Mouse (Mus musculus) limb, embryonic 13.5 days (tissue): ENCODE results near the gene Mzf1. TPM values are rescaled to one million over a fixed set of nuclear protein-coding genes. Genes with fewer than 3 reads are reported as not detected.

Experiments used
- ATAC-seq: fragments of 200-750 bp; cut with Nextera tagmentation; 2 replicates; pipeline ENCODE4 v1.8.0; 2017; ENCODE audit warnings: low read depth, moderate number of reproducible peaks, moderate TSS enrichment; ENCODE audit not compliant: low FRiP score
- H3K27ac ChIP-seq: fragments of 300-500 bp; sonication (generic); 2 replicates; pipeline ENCODE4 v1.5.1; 2015; ENCODE audit warnings: inconsistent platforms, mild to moderate bottlenecking, moderate library complexity
- H3K27me3 ChIP-seq: fragments of 300-500 bp; sonication (generic); 2 replicates; pipeline ENCODE4 v1.6.1; 2015; ENCODE audit warnings: mild to moderate bottlenecking, inconsistent platforms
- H3K36me3 ChIP-seq: fragments of 300-500 bp; sonication (generic); 2 replicates; pipeline ENCODE4 v1.6.1; 2015; ENCODE audit warnings: inconsistent platforms, mild to moderate bottlenecking, moderate library complexity
- H3K4me1 ChIP-seq: fragments of 300-500 bp; sonication (generic); 2 replicates; pipeline ENCODE4 v1.6.1; 2015; ENCODE audit warnings: inconsistent platforms
- H3K4me2 ChIP-seq: fragments of 300-500 bp; sonication (generic); replicated peaks from 2 replicates; pipeline ENCODE4 v1.6.1; 2015; ENCODE audit warnings: inconsistent platforms, mild to moderate bottlenecking, moderate library complexity
- H3K4me3 ChIP-seq: fragments of 300-500 bp; sonication (generic); 2 replicates; pipeline ENCODE4 v1.5.1; 2015; ENCODE audit warnings: moderate library complexity, mild to moderate bottlenecking, inconsistent platforms
- H3K9ac ChIP-seq: fragments of 300-500 bp; sonication (generic); 2 replicates; pipeline ENCODE4 v1.6.1; 2015; ENCODE audit warnings: mild to moderate bottlenecking, inconsistent platforms
- H3K9me3 ChIP-seq: fragments of 300-500 bp; sonication (generic); 2 replicates; pipeline ENCODE4 v1.6.1; 2016; ENCODE audit warnings: inconsistent platforms
- WGBS: fragments of 180-500 bp; shearing (Covaris S2); methylation state at CpG from one replicate; pipeline ENCODE4 v1.1.7; 2015; 5-methylcytosine and 5-hydroxymethylcytosine counted together
- polyA plus RNA-seq: library from polyadenylated mRNA; unstranded; fragments of >200 nt; fragmentation: Nextera tagmentation; extraction: Ambion mirVana; gene quantifications from 2 replicates; pipeline ENCODE4 v1.2.1, GENCODE M21; 2015

The Mzf1 gene
- polyA plus RNA-seq, 1 experiment from 2014 or later, result 3.8 TPM

- Histone ChIP-seq H3K9me3 (no peaks in the 10 kb centered on the region), H3K4me2 (no peak overlapping the region), H3K4me1 (peaks cover 10% of the 10 kb centered on the region), H3K36me3 (no peaks in the 10 kb centered on the region), H3K27me3 (no peaks in the 10 kb centered on the region), H3K4me3 (no peak overlapping the region), H3K9ac (no peak overlapping the region), H3K27ac (no peak overlapping the region)
- WGBS, result 63% methylated on average over 4 of the region's 4 CpGs
- no peak for ATAC-seq
These were observed 40.9 kb downstream of the Mzf1 start for GRCm38 (mm10) chr7:13013671-13014070.

- Histone ChIP-seq H3K4me2 (peak within 1 kb of the TSS; percentile 84), H3K4me3 (peak within 1 kb of the TSS; percentile 67), H3K4me1 (peaks cover 35% of the 10 kb centered on the region), H3K27ac (peak within 1 kb of the TSS; percentile 97), H3K9ac (peak within 1 kb of the TSS; percentile 91), H3K9me3 (no peaks in the 10 kb centered on the region), H3K27me3 (peaks cover 10% of the 10 kb centered on the region), H3K36me3 (peaks cover 26% of the 10 kb centered on the region)
- 16% methylated on average over 26 of the region's 26 CpGs for WGBS
- ATAC-seq, result no peak
These were observed 44.3 kb downstream of the Mzf1 start, which contains the start of gene Zbtb45 for GRCm38 (mm10) chr7:13010005-13010908. Gene Zbtb45 (minus strand): TSS chr7:13010034.

GRCm38 (mm10) chr7:13009143-13010004 is 45.2 kb downstream of the Mzf1 start:
- Histone ChIP-seq H3K4me1 (peaks cover 35% of the 10 kb centered on the region), H3K4me3 (peak overlapping the region; percentile 67), H3K9me3 (no peaks in the 10 kb centered on the region), H3K36me3 (peaks cover 33% of the 10 kb centered on the region), H3K27me3 (peaks cover 10% of the 10 kb centered on the region), H3K4me2 (peak overlapping the region; percentile 84), H3K27ac (peak overlapping the region; percentile 97), H3K9ac (peak overlapping the region; percentile 91)
- peak; percentile 90 for ATAC-seq
- WGBS, result under 1% methylated on average over 42 of the region's 42 CpGs

GRCm38 (mm10) chr7:13007341-13008092 is 47.0 kb downstream of the Mzf1 start:
- Histone ChIP-seq H3K9me3 (no peaks in the 10 kb centered on the region), H3K4me2 (peak overlapping the region; percentile 45), H3K4me1 (peaks cover 35% of the 10 kb centered on the region), H3K36me3 (peaks cover 41% of the 10 kb centered on the region), H3K27me3 (peaks cover 10% of the 10 kb centered on the region), H3K27ac (no peak overlapping the region), H3K4me3 (peak overlapping the region; percentile 21), H3K9ac (peak overlapping the region; percentile 91)
- no peak for ATAC-seq
- WGBS, result 39% methylated on average over 57 of the region's 57 CpGs

- peak overlapping the region; percentile 21; the same call in 1 of the 2 replicates for H3K4me3 ChIP-seq
- no peak overlapping the region for H3K27ac ChIP-seq
- peaks cover 35% of the 10 kb centered on the region for H3K4me1 ChIP-seq
- peaks cover 41% of the 10 kb centered on the region for H3K36me3 ChIP-seq
- no peak for ATAC-seq
- peak overlapping the region; percentile 45; the same call in 1 of the 2 replicates for H3K4me2 ChIP-seq
- H3K27me3 ChIP-seq, result peaks cover 10% of the 10 kb centered on the region
- H3K9ac ChIP-seq, result 0 out of 2 replicates have a peak overlapping the region, but pooled peaks have one; percentile 91
- no peaks in the 10 kb centered on the region for H3K9me3 ChIP-seq
- 78% methylated on average over 10 of the region's 10 CpGs for WGBS
These were observed 48.0 kb downstream of the Mzf1 start for GRCm38 (mm10) chr7:13006531-13006930.

GRCm38 (mm10) chr7:13006011-13006410 is 48.6 kb downstream of the Mzf1 start:
- WGBS, result 85% methylated on average over 17 of the region's 17 CpGs
- Histone ChIP-seq H3K9me3 (no peaks in the 10 kb centered on the region), H3K27me3 (peaks cover 10% of the 10 kb centered on the region), H3K36me3 (peaks cover 41% of the 10 kb centered on the region), H3K9ac (0 out of 2 replicates have a peak overlapping the region, but pooled peaks have one; percentile 32), H3K27ac (no peak overlapping the region), H3K4me2 (no peak overlapping the region), H3K4me1 (peaks cover 35% of the 10 kb centered on the region), H3K4me3 (no peak overlapping the region)
- no peak for ATAC-seq

- 75% methylated on average over 5 of the region's 5 CpGs for WGBS
- Histone ChIP-seq H3K27ac (no peak overlapping the region), H3K9me3 (no peaks in the 10 kb centered on the region), H3K27me3 (peaks cover 10% of the 10 kb centered on the region), H3K4me2 (no peak overlapping the region), H3K4me1 (peaks cover 22% of the 10 kb centered on the region), H3K4me3 (no peak overlapping the region), H3K9ac (no peak overlapping the region), H3K36me3 (peaks cover 41% of the 10 kb centered on the region)
- ATAC-seq, result no peak
These were observed 51.2 kb downstream of the Mzf1 start for GRCm38 (mm10) chr7:13003380-13003779.

GRCm38 (mm10) chr7:13001584-13001983 is 53.0 kb downstream of the Mzf1 start:
- Histone ChIP-seq H3K27ac (no peak overlapping the region), H3K4me1 (peaks cover 5% of the 10 kb centered on the region; the same call in 1 of the 2 replicates), H3K4me3 (no peak overlapping the region), H3K27me3 (no peaks in the 10 kb centered on the region), H3K9ac (no peak overlapping the region), H3K36me3 (peaks cover 27% of the 10 kb centered on the region), H3K9me3 (no peaks in the 10 kb centered on the region), H3K4me2 (no peak overlapping the region)
- 65% methylated on average over 1 of the region's 1 CpGs for WGBS
- no peak for ATAC-seq

- no peak within 1 kb of the TSS for H3K27ac ChIP-seq
- H3K4me1 ChIP-seq, result no peaks in the 10 kb centered on the region
- no peak within 1 kb of the TSS for H3K9ac ChIP-seq
- WGBS, result 78% methylated on average over 3 of the region's 3 CpGs
- no peak for ATAC-seq
- H3K9me3 ChIP-seq, result no peaks in the 10 kb centered on the region
- 0 out of 2 replicates have a peak, but pooled peaks cover 2% of the 10 kb centered on the region for H3K36me3 ChIP-seq
- H3K27me3 ChIP-seq, result no peaks in the 10 kb centered on the region
- no peak within 1 kb of the TSS for H3K4me2 ChIP-seq
- H3K4me3 ChIP-seq, result no peak within 1 kb of the TSS
These were observed 55.7 kb downstream of the Mzf1 start, which contains the start of gene Trim28 for GRCm38 (mm10) chr7:12998851-12999250. Gene Trim28 (plus strand): TSS chr7:12999114.

- Histone ChIP-seq H3K9ac (no peak within 1 kb of the TSS), H3K4me2 (no peak within 1 kb of the TSS), H3K27ac (no peak within 1 kb of the TSS), H3K4me1 (no peaks in the 10 kb centered on the region), H3K36me3 (no peaks in the 10 kb centered on the region), H3K27me3 (no peaks in the 10 kb centered on the region), H3K4me3 (no peak within 1 kb of the TSS), H3K9me3 (no peaks in the 10 kb centered on the region)
- no peak for ATAC-seq
- 73% methylated on average over 5 of the region's 5 CpGs for WGBS
These were observed 56.5 kb downstream of the Mzf1 start, which contains the start of gene Slc27a5 for GRCm38 (mm10) chr7:12998053-12998452. Gene Slc27a5 (minus strand): TSS chr7:12998192.

GRCm38 (mm10) chr7:12997230-12997629 is 57.3 kb downstream of the Mzf1 start:
- Histone ChIP-seq H3K4me1 (no peaks in the 10 kb centered on the region), H3K36me3 (no peaks in the 10 kb centered on the region), H3K4me2 (no peak overlapping the region), H3K27me3 (no peaks in the 10 kb centered on the region), H3K27ac (no peak overlapping the region), H3K9me3 (no peaks in the 10 kb centered on the region), H3K4me3 (no peak overlapping the region), H3K9ac (no peak overlapping the region)
- 69% methylated on average over 5 of the region's 5 CpGs for WGBS
- no peak for ATAC-seq
